Mouse (Mus musculus): ENCODE measurements around the gene Hnrnpc. TPM values are rescaled to one million over a fixed set of nuclear protein-coding genes. Genes with fewer than 3 reads are reported as not detected.

Gene Hnrnpc
- total and polyA plus RNA-seq, 3 experiments: 274 to 813 (median 370) TPM

- DNase-seq (ENCODE audit: extremely low read depth): no peak
- in situ Hi-C loops (cut with MboI; ENCODE audit: low pct_ligation_motif_present, low pct_unique_long_range_greater_than_20kb, low sequenced_read_pairs): no loop called here
- H3K4me3 ChIP-seq (replicated peaks in 1 of 3; ENCODE audit: low read depth in 2 of 3, low read length in 2 of 3, poor library complexity in 1 of 3): no peak overlapping the region
- no peak overlapping the region for H3K9ac ChIP-seq (ENCODE audit: insufficient read depth, low read depth)
- no peaks in the 10 kb centered on the region for H3K27me3 ChIP-seq (replicated peaks)
- H3K9me3 ChIP-seq (replicated peaks; ENCODE audit: low read length): no peaks in the 10 kb centered on the region
- H3K36me3 ChIP-seq (replicated peaks in 1 of 2; ENCODE audit: control insufficient read depth in 1 of 2, insufficient read depth in 1 of 2, low read length in 1 of 2): no peaks in the 10 kb centered on the region
- H3K79me2 ChIP-seq (replicated peaks; ENCODE audit: control insufficient read depth, extremely low read depth, insufficient read depth, poor library complexity, severe bottlenecking): no peaks in the 10 kb centered on the region
- H3K4me1 ChIP-seq (ENCODE audit: control insufficient read depth in 1 of 2, insufficient read depth in 2 of 2): peaks cover 2 to 10% of the 10 kb centered on the region in 2 experiments; a peak in 2 of 4 replicates
- H3K27ac ChIP-seq (ENCODE audit: insufficient read depth, low read depth): no peak overlapping the region
- no peak for TF ChIP-seq USF1 (IDR thresholded peaks at IDR 0.05; ENCODE audit: low read depth, low read length)
- H3K4me2 ChIP-seq (ENCODE audit: insufficient read depth, low read depth, poor library complexity, severe bottlenecking): no peak overlapping the region
- dilution Hi-C loops (cut with MboI; ENCODE audit: extremely low pct_ligation_motif_present, extremely low pct_unique_long_range_greater_than_20kb, low sequenced_read_pairs): no loop called here
Measured at GRCm38 (mm10) chr14:52061798-52062197, 42.0 kb downstream of the Hnrnpc start.

- dilution Hi-C loops (cut with MboI; ENCODE audit: extremely low pct_ligation_motif_present, extremely low pct_unique_long_range_greater_than_20kb, low sequenced_read_pairs) (no loop called here), in situ Hi-C loops (cut with MboI; ENCODE audit: low pct_ligation_motif_present, low pct_unique_long_range_greater_than_20kb, low sequenced_read_pairs) (no loop called here)
- no peak for DNase-seq (ENCODE audit: extremely low read depth)
- no peak overlapping the region for H3K27ac ChIP-seq (ENCODE audit: insufficient read depth, low read depth)
- H3K36me3 ChIP-seq (replicated peaks in 1 of 2; ENCODE audit: control insufficient read depth in 1 of 2, insufficient read depth in 1 of 2, low read length in 1 of 2): no peaks in the 10 kb centered on the region
- H3K9me3 ChIP-seq (replicated peaks; ENCODE audit: low read length): no peaks in the 10 kb centered on the region
- TF ChIP-seq RAD21 (IDR thresholded peaks at IDR 0.05; ENCODE audit: low read depth, low read length) (no peak), BHLHE40 (IDR thresholded peaks at IDR 0.05; ENCODE audit: low read depth, low read length) (no peak), ETS1 (conservative IDR thresholded peaks at IDR 0.05; ENCODE audit: low read depth, low read length) (no peak), SIN3A (IDR thresholded peaks at IDR 0.05; ENCODE audit: low read length) (no peak), ZNF384 (IDR thresholded peaks at IDR 0.05; ENCODE audit: low read depth, low read length) (no peak), IRF4 (IDR thresholded peaks at IDR 0.05; ENCODE audit: low read depth, low read length) (no peak), USF1 (IDR thresholded peaks at IDR 0.05; ENCODE audit: low read depth, low read length) (no peak), CHD1 (IDR thresholded peaks at IDR 0.05; ENCODE audit: low read depth, low read length) (no peak), SMC3 (IDR thresholded peaks at IDR 0.05; ENCODE audit: low read depth, low read length) (no peak), USF2 (conservative IDR thresholded peaks at IDR 0.05; ENCODE audit: low read depth, low read length) (no peak), MEF2A (IDR thresholded peaks at IDR 0.05; ENCODE audit: borderline replicate concordance, low read depth, low read length) (no peak), ZMIZ1 (IDR thresholded peaks at IDR 0.05; ENCODE audit: low read depth, low read length) (no peak), ZKSCAN1 (IDR thresholded peaks at IDR 0.05; ENCODE audit: borderline replicate concordance, low read depth, low read length) (no peak), PAX5 (IDR thresholded peaks at IDR 0.05; ENCODE audit: low read length) (no peak), HCFC1 (IDR thresholded peaks at IDR 0.05; ENCODE audit: low read depth, low read length) (no peak)
- H3K4me1 ChIP-seq (ENCODE audit: control insufficient read depth in 1 of 2, insufficient read depth in 2 of 2): peaks cover 2 to 10% of the 10 kb centered on the region in 2 experiments; a peak in 2 of 4 replicates
- no peaks in the 10 kb centered on the region for H3K27me3 ChIP-seq (replicated peaks)
- no peaks in the 10 kb centered on the region for H3K79me2 ChIP-seq (replicated peaks; ENCODE audit: control insufficient read depth, extremely low read depth, insufficient read depth, poor library complexity, severe bottlenecking)
- H3K9ac ChIP-seq (ENCODE audit: insufficient read depth, low read depth): no peak overlapping the region
- no peak overlapping the region for H3K4me2 ChIP-seq (ENCODE audit: insufficient read depth, low read depth, poor library complexity, severe bottlenecking)
- H3K4me3 ChIP-seq (replicated peaks in 1 of 3; ENCODE audit: low read depth in 2 of 3, low read length in 2 of 3, poor library complexity in 1 of 3): no peak overlapping the region
Measured at GRCm38 (mm10) chr14:52060800-52061199, 43.0 kb downstream of the Hnrnpc start.

All from CH12.LX (cell line).